Mouse (Mus musculus) spleen, adult 2 months (tissue): ENCODE results near the gene Nrxn1.

Experiments
- CTCF ChIP-seq: fragments of 200-500 bp; IDR thresholded peaks from 2 replicates; pipeline ENCODE4 v1.5.1; 2011; ENCODE audit warnings: mild to moderate bottlenecking, inconsistent platforms; ENCODE audit not compliant: insufficient read depth, insufficient read length, insufficient replicate concordance; ENCODE audit errors: extremely low read depth
- POLR2A ChIP-seq: fragments of 200-500 bp; IDR thresholded peaks from 2 replicates; pipeline ENCODE4 v1.6.1; 2011; ENCODE audit warnings: low read depth, low read length, inconsistent platforms

DNA sequence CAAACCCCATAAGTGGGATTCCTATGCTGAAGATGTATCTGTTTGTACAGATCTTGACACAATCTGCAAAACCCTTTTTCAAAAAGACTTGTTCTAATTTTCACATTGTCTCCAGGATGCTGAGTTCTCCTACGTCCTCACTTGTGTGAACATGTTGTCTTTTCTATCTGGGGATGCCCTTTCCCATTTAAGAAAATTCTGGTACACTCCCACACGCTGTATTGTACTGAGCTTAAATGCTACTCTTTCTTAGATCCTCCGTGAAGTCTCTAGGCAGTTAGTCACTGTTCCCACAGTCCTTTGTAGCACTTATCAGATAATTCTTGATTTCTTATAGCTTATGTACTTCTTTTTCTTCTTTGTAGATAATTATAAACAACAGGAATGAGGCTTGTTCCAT lies 997.9 kb downstream of the Nrxn1 start:
- TF ChIP-seq POLR2A (no peak), CTCF (no peak)
